Mouse (Mus musculus) CD8-positive naive resting alpha-beta T cell, adult 2 months (primary cell): Measurements from ENCODE around the gene Gm21836.
"Not testable (repeated sequence)": the region's sequence is repeated elsewhere in the genome, so short reads cannot be mapped to it uniquely, and the experiment has no call there.

Experiments
- DNase-seq, 2 experiments: peaks; one replicate each; pipeline ENCODE4 v3.0.0; 2022; ENCODE audit warnings: low read depth in 2 of 2, low spot score in 2 of 2

Gm21836 gene

GRCm38 (mm10) chr9:124493693-124494092, at the start of gene Gm21836:
Gene Gm21836 (minus strand): TSS chr9:124493793.
- not testable (repeated sequence) for DNase-seq

GRCm38 (mm10) chr9:124480361-124480980, 13.1 kb downstream of the Gm21836 start:
- not testable (repeated sequence) for DNase-seq

GRCm38 (mm10) chr9:124478081-124478480, 15.5 kb downstream of the Gm21836 start:
- DNase-seq, result no peak

- peak in 1 of 2 experiments; percentile 2 for DNase-seq
These were observed 17.3 kb downstream of the Gm21836 start, which contains the start of gene Ppp2r3d for GRCm38 (mm10) chr9:124476096-124476902. Gene Ppp2r3d (minus strand): TSS chr9:124476898.

- DNase-seq, result no peak
These were observed 17.9 kb downstream of the Gm21836 start for GRCm38 (mm10) chr9:124475689-124476088.

GRCm38 (mm10) chr9:124456572-124456971, 37.0 kb downstream of the Gm21836 start:
- no peak for DNase-seq
